Mouse (Mus musculus) telencephalon, adult 2 months (tissue): ENCODE results near the gene Ovca2.
"Not testable (repeated sequence)": the region's sequence is repeated elsewhere in the genome, so short reads cannot be mapped to it uniquely, and the experiment has no call there.

Source experiments
- DNase-seq: peaks from one replicate; pipeline ENCODE4 v3.0.0-alpha.2; 2011; ENCODE audit warnings: low read depth, low spot score

The Ovca2 gene

DNA sequence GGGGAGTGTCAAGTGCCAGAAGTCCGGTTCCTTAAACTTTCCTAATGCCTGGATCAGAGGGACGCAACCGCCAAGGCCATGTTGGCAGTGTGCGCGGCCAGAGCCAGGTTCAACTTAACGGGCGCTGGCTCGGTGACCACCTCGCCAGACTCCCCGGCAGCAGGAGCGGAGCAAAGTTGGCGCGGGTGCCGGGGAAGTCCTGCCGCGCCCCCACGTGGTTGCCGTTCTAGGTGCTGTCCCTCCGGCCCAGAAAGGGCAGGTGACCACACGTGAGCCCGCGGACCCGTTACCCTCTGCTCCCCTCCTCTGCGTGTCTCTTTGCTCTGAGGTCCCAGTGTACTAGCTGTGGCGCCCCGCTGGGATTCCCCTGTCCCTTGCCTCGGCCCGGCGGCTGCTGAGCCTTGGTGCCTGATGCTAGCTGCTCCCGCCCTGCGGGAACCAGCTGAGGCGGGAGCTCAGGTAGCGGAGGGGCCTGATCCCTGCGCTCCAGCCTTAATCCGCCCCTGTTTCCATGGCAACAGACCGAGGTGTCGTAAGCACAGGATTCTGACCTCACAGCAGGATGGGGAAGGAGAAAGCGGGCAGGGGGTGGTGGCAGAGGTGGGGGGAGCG is 16.3 kb upstream of the Ovca2 start:
- DNase-seq, result no peak

- no peak for DNase-seq
These were observed 15.7 kb upstream of the Ovca2 start for GRCm38 (mm10) chr11:75194121-75194849.

DNA sequence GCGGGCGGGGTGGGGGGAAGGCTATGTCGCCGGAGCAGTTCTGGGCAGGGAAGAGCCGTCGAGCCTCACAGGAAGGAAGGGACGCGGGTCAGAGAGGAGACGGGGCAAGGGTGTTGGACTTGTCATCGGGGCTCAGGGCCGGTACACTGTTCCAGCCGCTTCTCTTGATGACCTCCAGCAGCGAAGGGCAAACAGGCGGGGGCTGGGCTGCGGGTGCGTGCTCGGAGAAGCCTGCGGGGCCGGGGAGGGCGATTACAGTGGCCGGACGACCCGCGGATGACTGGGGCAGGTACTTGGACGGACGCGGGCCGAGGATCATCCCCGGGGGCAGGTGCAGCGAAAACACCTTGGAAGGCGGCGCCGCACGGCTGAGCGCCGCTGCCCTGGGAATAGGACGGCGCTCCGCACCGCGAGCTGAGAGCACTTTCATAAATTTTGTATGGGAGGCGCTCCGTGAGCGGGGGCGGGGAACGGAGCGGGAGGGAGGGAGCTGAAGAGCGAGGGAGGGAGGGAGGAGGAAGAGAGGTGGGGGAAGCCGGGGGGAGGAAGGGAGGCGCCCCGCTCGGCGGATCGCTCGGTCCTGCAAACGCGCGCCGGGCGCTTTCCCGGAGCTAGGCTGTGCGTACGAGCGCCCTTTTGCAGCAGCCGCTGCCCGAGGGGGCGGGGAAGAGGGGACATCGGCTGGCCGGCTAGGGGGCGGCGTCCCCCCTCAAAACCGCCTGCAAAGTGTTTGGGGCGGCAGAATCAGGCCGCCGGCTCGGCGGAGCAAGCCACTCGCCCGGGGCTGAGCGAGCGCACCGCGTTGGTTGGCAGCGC is 14.8 kb upstream of the Ovca2 start, which contains the start of gene Rtn4rl1:
Gene Rtn4rl1, plus strand, starts transcription at position 528 of the 816 bp plus-strand sequence.
- no peak for DNase-seq

DNA sequence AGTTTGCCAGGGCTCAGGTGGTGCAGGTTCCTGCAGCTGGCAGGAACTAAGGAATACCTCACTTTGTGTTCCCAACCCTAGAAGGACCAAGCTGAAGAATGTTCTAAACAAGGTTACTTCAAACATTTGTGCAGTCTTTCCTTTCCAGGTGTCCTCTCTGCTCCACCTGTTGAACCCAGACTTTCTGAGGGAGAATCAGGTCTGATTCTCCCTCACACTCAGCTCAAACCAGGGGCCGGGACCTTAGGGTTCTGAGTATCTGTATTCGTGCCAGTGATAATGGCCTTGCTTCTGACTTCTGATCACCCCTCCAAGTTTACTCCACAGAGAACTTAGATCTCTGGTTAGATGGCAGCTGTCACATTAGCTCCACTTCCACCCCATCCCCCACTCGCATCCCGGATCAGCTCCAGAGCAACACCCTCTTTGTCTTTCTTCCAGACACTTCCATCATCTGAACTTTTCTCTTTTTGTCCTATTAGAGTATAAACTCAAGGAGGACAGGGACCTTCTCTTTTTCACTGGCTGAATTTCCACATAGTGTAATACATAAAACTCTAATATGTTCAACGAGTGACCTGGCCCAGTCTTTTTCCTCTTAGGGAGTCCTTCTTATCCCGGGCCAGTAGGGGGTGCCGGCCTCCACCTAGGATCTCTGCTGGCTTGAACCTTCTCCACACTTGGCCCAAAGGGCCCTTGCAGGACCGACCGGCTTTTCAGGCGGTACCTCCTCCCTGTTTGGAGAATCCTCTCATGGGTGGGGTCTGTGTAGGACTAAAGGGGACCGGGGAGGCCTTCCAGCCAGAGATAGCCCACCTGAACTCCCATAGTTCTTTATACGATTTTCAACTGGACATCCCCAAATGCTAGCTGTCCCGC is 13.9 kb upstream of the Ovca2 start:
- no peak for DNase-seq

DNA sequence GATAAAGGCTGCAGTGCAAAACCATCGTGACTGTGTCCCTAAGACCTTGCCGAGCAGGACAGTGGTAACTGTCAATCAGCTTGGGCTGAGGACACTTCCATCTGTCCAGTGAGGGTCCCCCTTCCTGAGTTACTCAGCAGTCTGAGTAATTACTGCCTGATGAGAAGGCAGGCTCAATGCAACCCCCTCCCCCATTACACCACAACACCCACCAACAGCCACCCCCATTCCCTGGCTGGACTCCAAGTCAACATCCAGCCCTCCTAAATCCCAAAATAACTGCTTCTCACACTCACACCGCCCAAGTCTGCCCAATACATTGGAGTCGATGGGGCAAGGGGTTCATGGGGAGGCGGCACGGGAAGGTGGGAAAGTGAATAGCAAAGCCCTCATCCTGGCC is 13.2 kb upstream of the Ovca2 start:
- no peak for DNase-seq

DNA sequence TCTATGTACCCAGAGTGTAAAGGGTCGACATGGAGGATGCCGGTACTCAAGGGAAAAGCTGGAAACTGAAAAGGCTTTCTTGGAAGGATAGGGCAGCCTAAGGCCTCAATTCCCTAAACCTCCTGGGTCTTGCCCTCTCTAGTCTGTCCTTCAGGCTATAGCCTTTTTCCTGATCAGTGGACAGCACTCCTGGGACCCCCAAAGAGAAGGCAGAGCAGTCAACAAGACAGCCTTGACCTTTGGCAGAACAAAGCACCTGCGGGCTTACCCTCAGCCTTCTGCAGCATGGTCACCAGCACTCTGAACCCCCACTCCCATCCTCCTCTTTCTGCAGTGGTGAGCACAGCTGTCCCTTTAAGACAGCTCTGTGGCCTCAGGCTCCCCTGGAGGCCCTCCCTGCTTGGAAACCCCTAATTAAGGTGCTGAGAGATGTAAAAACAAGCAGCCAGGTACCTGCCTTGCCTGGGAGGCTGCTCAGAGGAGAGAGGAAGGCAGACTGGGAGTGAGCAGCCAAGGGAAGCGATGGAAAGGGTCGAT is 12.3 kb upstream of the Ovca2 start, which contains the start of gene Dph1:
Gene Dph1, minus strand, starts transcription at position 337 of the 537 bp plus-strand sequence.
- DNase-seq, result no peak

DNA sequence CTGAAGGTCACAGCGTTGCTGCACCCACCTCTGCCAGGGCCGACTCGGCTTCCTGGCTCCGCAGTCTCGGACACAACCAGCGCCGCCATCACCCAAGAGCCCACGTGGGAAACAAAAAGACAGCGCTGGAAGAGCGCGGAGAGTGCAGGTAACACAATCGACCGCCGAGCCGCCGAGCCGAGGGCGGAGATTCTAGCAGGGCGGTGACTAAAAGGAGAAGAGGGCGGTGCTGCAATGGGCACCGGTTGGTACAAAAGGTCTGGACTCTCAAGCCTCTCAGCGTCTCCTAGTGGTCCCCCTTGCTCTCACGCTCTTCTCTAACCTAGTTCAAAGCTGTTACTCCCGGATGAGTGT is 11.7 kb upstream of the Ovca2 start:
- peak; percentile 85 for DNase-seq

DNA sequence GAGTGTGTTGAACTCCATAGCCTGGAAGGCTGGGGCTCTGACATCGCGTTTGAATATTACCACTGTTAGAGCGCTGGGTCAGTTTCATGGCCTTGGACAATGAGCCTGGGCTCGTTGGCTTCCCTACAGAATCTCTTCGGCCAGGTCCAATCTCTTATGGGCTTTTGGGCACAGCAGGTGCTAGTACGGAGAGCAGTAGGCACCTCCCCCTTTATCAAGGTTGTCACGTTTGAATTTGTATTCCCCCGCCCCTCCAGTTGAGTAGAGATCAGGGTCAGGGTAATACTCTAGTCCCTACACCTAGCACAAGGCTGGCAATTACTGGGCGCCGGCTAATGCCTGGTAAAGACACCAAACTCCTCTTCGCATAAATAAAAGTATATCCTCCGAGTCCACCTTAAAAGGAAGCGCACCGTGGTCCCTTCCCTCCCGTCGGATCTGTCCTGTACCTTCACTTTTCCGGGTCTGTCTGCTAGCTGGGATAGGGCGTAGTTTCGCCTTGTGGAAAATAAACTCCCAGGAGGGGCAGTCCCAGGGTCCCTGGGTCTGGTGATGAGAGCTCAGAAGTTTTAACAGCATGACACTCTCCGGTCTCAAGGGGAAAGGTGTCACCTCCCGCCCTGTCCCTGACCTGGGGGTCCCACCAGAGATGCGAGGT is 11.2 kb upstream of the Ovca2 start:
- DNase-seq, result no peak

GRCm38 (mm10) chr11:75184986-75185385 is 6.4 kb upstream of the Ovca2 start:
- DNase-seq, result no peak

DNA sequence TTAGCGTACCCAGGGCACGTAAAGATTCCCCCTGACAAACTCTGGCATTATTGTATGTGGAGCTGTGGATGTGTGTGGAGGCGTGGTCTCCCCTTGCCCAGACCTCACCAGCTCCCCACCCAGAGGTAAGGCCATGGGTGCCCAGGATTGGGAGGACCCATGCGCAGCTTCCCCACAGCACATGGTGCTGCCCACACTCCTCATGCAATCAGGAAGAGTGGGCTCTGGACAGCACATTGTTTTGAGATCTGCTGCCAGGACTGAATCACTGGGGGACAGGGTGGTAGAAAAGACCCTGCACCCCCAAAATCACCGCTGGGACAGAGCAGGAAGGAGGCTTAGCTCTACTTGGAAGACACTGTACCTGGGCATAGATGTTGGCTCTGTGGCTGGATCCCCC is 5.9 kb upstream of the Ovca2 start:
- DNase-seq, result no peak

GRCm38 (mm10) chr11:75183917-75184570 is 5.4 kb upstream of the Ovca2 start:
- no peak for DNase-seq

DNA sequence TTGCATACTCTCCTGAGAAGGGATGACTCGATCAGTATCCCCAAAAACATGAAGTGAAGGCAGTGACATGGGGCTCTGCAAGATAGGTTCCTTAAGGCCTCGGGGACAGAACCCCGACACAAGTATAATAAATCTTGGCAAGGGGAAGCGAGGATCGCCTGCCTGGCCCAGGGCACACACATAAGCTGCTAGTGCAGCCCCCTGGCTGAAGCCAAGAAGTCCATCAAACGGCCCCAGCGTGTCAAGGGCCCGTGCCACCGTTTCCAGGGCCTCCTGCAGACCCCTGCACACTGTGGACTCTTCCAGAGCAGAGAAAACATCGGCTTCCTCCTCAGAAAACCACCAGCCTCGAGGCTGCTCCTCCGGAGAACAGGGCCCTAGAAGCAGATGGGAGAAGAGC is 624 bp downstream of the Ovca2 start:
- no peak for DNase-seq

DNA sequence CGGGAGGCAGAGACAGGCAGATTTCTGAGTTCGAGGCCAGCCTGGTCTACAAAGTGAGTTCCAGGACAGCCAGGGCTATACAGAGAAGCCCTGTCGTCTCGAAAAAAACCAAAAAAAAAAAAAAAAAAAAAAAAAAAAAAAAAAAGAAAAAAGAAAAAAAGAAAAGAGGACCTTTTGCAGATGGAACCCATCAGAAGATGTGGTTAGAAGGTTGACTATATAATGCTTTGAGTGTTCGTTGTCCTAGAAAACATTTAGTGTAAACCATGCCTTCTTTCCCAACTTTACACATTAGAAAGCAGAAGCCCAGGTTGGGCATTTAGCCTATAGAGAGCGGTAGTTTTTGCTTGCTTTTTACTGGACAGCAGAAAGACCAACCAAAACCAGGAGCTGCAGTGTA is 4.1 kb downstream of the Ovca2 start:
- DNase-seq, result not testable (repeated sequence)

- DNase-seq, result no peak
These were observed 4.9 kb downstream of the Ovca2 start for GRCm38 (mm10) chr11:75173799-75174165.

DNA sequence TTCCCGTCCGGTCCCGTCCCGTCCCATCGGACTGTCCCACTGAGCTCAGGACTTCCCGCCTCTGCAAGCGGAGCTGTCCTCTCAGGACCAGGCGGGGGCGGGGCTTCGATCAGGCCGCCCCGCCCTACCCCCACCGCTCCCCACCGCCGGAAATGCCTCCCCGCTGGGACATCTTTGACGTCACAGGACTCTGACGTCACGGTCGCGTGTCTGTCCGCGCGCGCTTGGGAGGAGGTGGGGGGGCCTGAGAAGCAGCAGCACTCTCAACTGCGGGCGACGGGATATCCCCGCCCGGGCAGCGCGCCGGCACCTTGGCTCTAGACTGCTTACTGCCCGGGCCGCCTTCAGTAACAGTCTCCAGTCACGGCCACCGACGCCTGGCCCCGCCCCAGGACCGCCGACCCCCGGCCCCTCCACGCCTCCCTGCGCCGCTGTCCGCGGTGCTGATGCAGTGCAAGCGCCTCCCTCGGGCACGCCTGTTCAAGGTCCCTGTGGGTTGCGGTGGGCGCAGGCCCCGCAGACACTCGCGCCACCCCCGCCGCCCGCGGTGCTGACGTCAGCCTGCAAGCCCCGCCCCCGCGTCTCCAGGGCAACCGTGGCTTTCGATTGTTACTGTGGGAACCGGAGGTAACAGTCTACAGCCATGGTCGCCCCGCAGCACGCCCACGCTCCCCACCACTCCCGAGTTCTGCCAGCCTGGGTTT is 5.4 kb downstream of the Ovca2 start:
- peak; percentile 88 for DNase-seq

- no peak for DNase-seq
These were observed 6.2 kb downstream of the Ovca2 start for GRCm38 (mm10) chr11:75172151-75173094.

GRCm38 (mm10) chr11:75171186-75171865 is 7.3 kb downstream of the Ovca2 start:
- DNase-seq, result no peak
